Mouse (Mus musculus): ENCODE measurements around the gene Dysf. TPM values are rescaled to one million over a fixed set of nuclear protein-coding genes. Genes with fewer than 3 reads are reported as not detected.
A peak's percentile ranks its signal among the peaks of the same experiment; 100 is the strongest.

Gene Dysf
- total and polyA plus RNA-seq, 3 experiments: 0.05 to 0.39 (median 0.38) TPM

DNA sequence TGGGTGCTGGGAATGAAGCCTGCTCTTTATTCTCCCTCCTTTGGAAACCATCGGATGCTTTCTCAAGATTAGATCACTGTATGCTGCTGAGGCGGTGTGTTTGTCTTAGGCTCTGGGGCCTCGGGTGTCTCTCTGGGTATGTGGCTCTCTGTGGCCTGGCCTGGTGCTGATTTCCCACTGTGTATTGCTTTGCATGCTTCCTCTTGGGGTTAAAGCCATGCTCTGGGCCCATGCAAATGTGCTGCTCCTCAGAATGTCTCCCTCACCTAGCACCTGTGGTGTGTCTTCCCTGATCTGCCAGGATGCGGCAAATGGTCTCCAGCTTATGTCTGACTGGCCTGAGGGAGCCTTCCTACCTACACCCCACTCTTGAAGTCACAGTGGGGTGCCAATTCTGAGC is 41.8 kb downstream of the Dysf start:
- H3K36me3 ChIP-seq (replicated peaks in 1 of 2; ENCODE audit: control insufficient read depth in 1 of 2, insufficient read depth in 1 of 2, low read length in 1 of 2): no peaks in the 10 kb centered on the region
- peak; percentile 59; the same call in 1 of the 2 replicates for TF ChIP-seq TCF12 (IDR thresholded peaks at IDR 0.05; ENCODE audit: low read depth, low read length)
- TF ChIP-seq USF1 (IDR thresholded peaks at IDR 0.05; ENCODE audit: low read depth, low read length): no peak
- TF ChIP-seq ETS1 (conservative IDR thresholded peaks at IDR 0.05; ENCODE audit: low read depth, low read length): peak; percentile 47
- peak; percentile 80 for TF ChIP-seq MAX (IDR thresholded peaks at IDR 0.05; ENCODE audit: low read length)
- 0 out of 2 replicates have a peak, but pooled peaks have one; percentile 31 for TF ChIP-seq SIN3A (IDR thresholded peaks at IDR 0.05; ENCODE audit: low read length)
- TF ChIP-seq CHD1 (IDR thresholded peaks at IDR 0.05; ENCODE audit: low read depth, low read length): no peak
- peak; percentile 53; the same call in 1 of the 2 replicates for TF ChIP-seq MYC (IDR thresholded peaks at IDR 0.05; ENCODE audit: low read depth, low read length)
- no peak for TF ChIP-seq ZC3H11A (IDR thresholded peaks at IDR 0.05; ENCODE audit: low read depth, low read length)
- no peak for TF ChIP-seq POLR2A (IDR thresholded peaks at IDR 0.05; ENCODE audit: low read depth, low read length)
- TF ChIP-seq TBP (conservative IDR thresholded peaks at IDR 0.05; ENCODE audit: low read depth, low read length): 0 out of 2 replicates have a peak, but pooled peaks have one; percentile 58
- TF ChIP-seq RCOR1 (conservative IDR thresholded peaks at IDR 0.05; ENCODE audit: low read depth, low read length): no peak
- peak; percentile 45; the same call in 1 of the 2 replicates for TF ChIP-seq ELF1 (IDR thresholded peaks at IDR 0.05; ENCODE audit: low read depth, low read length)
- peak; percentile 43; the same call in 1 of the 2 replicates for TF ChIP-seq MXI1 (IDR thresholded peaks at IDR 0.05; ENCODE audit: low read depth, low read length)
- peak; percentile 32; the same call in 1 of the 2 replicates for TF ChIP-seq EP300 (IDR thresholded peaks at IDR 0.05; ENCODE audit: low read length)
- 0 out of 2 replicates have a peak, but pooled peaks have one; percentile 14 for TF ChIP-seq BHLHE40 (IDR thresholded peaks at IDR 0.05; ENCODE audit: low read depth, low read length)
- no peak for TF ChIP-seq POLR2AphosphoS2 (IDR thresholded peaks at IDR 0.05; ENCODE audit: low read depth, low read length)
- H3K4me3 ChIP-seq (replicated peaks in 1 of 3; ENCODE audit: low read depth in 2 of 3, low read length in 2 of 3, poor library complexity in 1 of 3): no peak overlapping the region
- H3K4me2 ChIP-seq (ENCODE audit: insufficient read depth, low read depth, poor library complexity, severe bottlenecking): peak overlapping the region; percentile 38; the same call in 1 of the 2 replicates
- no peaks in the 10 kb centered on the region for H3K9me3 ChIP-seq (replicated peaks; ENCODE audit: low read length)
- no peaks in the 10 kb centered on the region for H3K27me3 ChIP-seq (replicated peaks)
- H3K4me1 ChIP-seq (ENCODE audit: control insufficient read depth in 1 of 2, insufficient read depth in 2 of 2): peaks cover 12 to 33% of the 10 kb centered on the region in 2 experiments
- in situ Hi-C loops (cut with MboI; ENCODE audit: low pct_ligation_motif_present, low pct_unique_long_range_greater_than_20kb, low sequenced_read_pairs) (no loop called here), dilution Hi-C loops (cut with MboI; ENCODE audit: extremely low pct_ligation_motif_present, extremely low pct_unique_long_range_greater_than_20kb, low sequenced_read_pairs) (no loop called here)
- peak; percentile 64 for DNase-seq (ENCODE audit: extremely low read depth)
- no peaks in the 10 kb centered on the region for H3K79me2 ChIP-seq (replicated peaks; ENCODE audit: control insufficient read depth, extremely low read depth, insufficient read depth, poor library complexity, severe bottlenecking)
- no peak overlapping the region for H3K9ac ChIP-seq (ENCODE audit: insufficient read depth, low read depth)
- peak overlapping the region; percentile 57 for H3K27ac ChIP-seq (ENCODE audit: insufficient read depth, low read depth)

DNA sequence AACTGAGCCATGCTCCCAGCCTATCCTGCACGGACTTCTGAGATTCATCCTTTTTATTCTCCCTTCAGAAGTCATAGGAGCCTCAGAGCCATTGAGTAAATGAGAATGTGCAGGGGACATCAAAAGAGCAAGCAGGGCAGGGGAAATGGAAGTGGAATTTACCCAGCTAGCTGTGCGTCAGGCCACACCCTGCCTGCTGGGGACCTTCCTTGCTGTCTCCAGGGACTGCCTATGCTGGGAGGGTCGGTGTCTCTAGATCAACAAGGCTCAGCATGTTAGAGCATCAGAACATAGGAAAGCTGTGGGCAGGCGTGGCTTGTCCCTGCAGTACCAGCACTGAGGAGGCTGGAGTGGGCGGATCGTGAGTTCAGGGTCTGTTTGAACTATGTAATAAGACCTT is 42.6 kb downstream of the Dysf start:
- Histone ChIP-seq H3K4me3 (replicated peaks in 1 of 3; ENCODE audit: low read depth in 2 of 3, low read length in 2 of 3, poor library complexity in 1 of 3) (peak overlapping the region in 1 of 3 experiments; percentile 8), H3K4me2 (ENCODE audit: insufficient read depth, low read depth, poor library complexity, severe bottlenecking) (peak overlapping the region; percentile 38; the same call in 1 of the 2 replicates), H3K27me3 (replicated peaks) (no peaks in the 10 kb centered on the region), H3K79me2 (replicated peaks; ENCODE audit: control insufficient read depth, extremely low read depth, insufficient read depth, poor library complexity, severe bottlenecking) (no peaks in the 10 kb centered on the region), H3K4me1 (ENCODE audit: control insufficient read depth in 1 of 2, insufficient read depth in 2 of 2) (peaks cover 12 to 33% of the 10 kb centered on the region in 2 experiments), H3K9ac (ENCODE audit: insufficient read depth, low read depth) (no peak overlapping the region), H3K9me3 (replicated peaks; ENCODE audit: low read length) (no peaks in the 10 kb centered on the region), H3K27ac (ENCODE audit: insufficient read depth, low read depth) (peak overlapping the region; percentile 57), H3K36me3 (replicated peaks in 1 of 2; ENCODE audit: control insufficient read depth in 1 of 2, insufficient read depth in 1 of 2, low read length in 1 of 2) (no peaks in the 10 kb centered on the region)
- peak; percentile 91 for DNase-seq (ENCODE audit: extremely low read depth)
- dilution Hi-C loops (cut with MboI; ENCODE audit: extremely low pct_ligation_motif_present, extremely low pct_unique_long_range_greater_than_20kb, low sequenced_read_pairs): no loop called here
- in situ Hi-C loops (cut with MboI; ENCODE audit: low pct_ligation_motif_present, low pct_unique_long_range_greater_than_20kb, low sequenced_read_pairs): no loop called here
- TF ChIP-seq MEF2A (IDR thresholded peaks at IDR 0.05; ENCODE audit: borderline replicate concordance, low read depth, low read length): peak; percentile 55; the same call in 1 of the 2 replicates
- 0 out of 2 replicates have a peak, but pooled peaks have one; percentile 35 for TF ChIP-seq NRF1 (IDR thresholded peaks at IDR 0.05; ENCODE audit: low read depth, low read length)
- peak; percentile 46 for TF ChIP-seq ETS1 (conservative IDR thresholded peaks at IDR 0.05; ENCODE audit: low read depth, low read length)
- 0 out of 2 replicates have a peak, but pooled peaks have one; percentile 19 for TF ChIP-seq CHD2 (IDR thresholded peaks at IDR 0.05; ENCODE audit: low read length)
- TF ChIP-seq TBP (conservative IDR thresholded peaks at IDR 0.05; ENCODE audit: low read depth, low read length): peak; percentile 78
- 0 out of 2 replicates have a peak, but pooled peaks have one; percentile 10 for TF ChIP-seq TCF12 (IDR thresholded peaks at IDR 0.05; ENCODE audit: low read depth, low read length)
- peak; percentile 48; the same call in 1 of the 2 replicates for TF ChIP-seq MAZ (IDR thresholded peaks at IDR 0.05; ENCODE audit: low read depth, low read length)
- peak; percentile 58 for TF ChIP-seq POLR2A (IDR thresholded peaks at IDR 0.05; ENCODE audit: low read depth, low read length)
- TF ChIP-seq RCOR1 (conservative IDR thresholded peaks at IDR 0.05; ENCODE audit: low read depth, low read length): no peak
- no peak for TF ChIP-seq CHD1 (IDR thresholded peaks at IDR 0.05; ENCODE audit: low read depth, low read length)
- TF ChIP-seq MXI1 (IDR thresholded peaks at IDR 0.05; ENCODE audit: low read depth, low read length): peak; percentile 31; the same call in 1 of the 2 replicates
- TF ChIP-seq KAT2A (IDR thresholded peaks at IDR 0.05; ENCODE audit: insufficient replicate concordance, low read length): 0 out of 2 replicates have a peak, but pooled peaks have one; percentile 43
- TF ChIP-seq EP300 (IDR thresholded peaks at IDR 0.05; ENCODE audit: low read length): peak; percentile 29; the same call in 1 of the 2 replicates
- TF ChIP-seq RAD21 (IDR thresholded peaks at IDR 0.05; ENCODE audit: low read depth, low read length): no peak
- TF ChIP-seq E2F4 (IDR thresholded peaks at IDR 0.05; ENCODE audit: insufficient replicate concordance, low read depth, low read length): no peak
- 0 out of 2 replicates have a peak, but pooled peaks have one; percentile 44 for TF ChIP-seq MYC (IDR thresholded peaks at IDR 0.05; ENCODE audit: low read depth, low read length)
- no peak for TF ChIP-seq GABPA (IDR thresholded peaks at IDR 0.05; ENCODE audit: insufficient replicate concordance, low read depth, low read length)
- peak; percentile 13; the same call in 1 of the 2 replicates for TF ChIP-seq ELF1 (IDR thresholded peaks at IDR 0.05; ENCODE audit: low read depth, low read length)
- TF ChIP-seq HCFC1 (IDR thresholded peaks at IDR 0.05; ENCODE audit: low read depth, low read length): 0 out of 2 replicates have a peak, but pooled peaks have one; percentile 25
- TF ChIP-seq IRF4 (IDR thresholded peaks at IDR 0.05; ENCODE audit: low read depth, low read length): peak; percentile 36; the same call in 1 of the 2 replicates
- TF ChIP-seq BHLHE40 (IDR thresholded peaks at IDR 0.05; ENCODE audit: low read depth, low read length): 0 out of 2 replicates have a peak, but pooled peaks have one; percentile 15
- TF ChIP-seq NELFE (IDR thresholded peaks at IDR 0.05; ENCODE audit: low read depth, low read length): peak; percentile 42; the same call in 1 of the 2 replicates
- TF ChIP-seq USF1 (IDR thresholded peaks at IDR 0.05; ENCODE audit: low read depth, low read length): no peak
- no peak for TF ChIP-seq ZC3H11A (IDR thresholded peaks at IDR 0.05; ENCODE audit: low read depth, low read length)
